Mouse (Mus musculus): ENCODE measurements around the gene Naa10. TPM values are rescaled to one million over a fixed set of nuclear protein-coding genes. Genes with fewer than 3 reads are reported as not detected.

The Naa10 gene
- polyA plus RNA-seq (2014; fragmentation: Nextera tagmentation; extraction: Ambion mirVana), result 140 and 168 TPM in 2 replicates

DNA sequence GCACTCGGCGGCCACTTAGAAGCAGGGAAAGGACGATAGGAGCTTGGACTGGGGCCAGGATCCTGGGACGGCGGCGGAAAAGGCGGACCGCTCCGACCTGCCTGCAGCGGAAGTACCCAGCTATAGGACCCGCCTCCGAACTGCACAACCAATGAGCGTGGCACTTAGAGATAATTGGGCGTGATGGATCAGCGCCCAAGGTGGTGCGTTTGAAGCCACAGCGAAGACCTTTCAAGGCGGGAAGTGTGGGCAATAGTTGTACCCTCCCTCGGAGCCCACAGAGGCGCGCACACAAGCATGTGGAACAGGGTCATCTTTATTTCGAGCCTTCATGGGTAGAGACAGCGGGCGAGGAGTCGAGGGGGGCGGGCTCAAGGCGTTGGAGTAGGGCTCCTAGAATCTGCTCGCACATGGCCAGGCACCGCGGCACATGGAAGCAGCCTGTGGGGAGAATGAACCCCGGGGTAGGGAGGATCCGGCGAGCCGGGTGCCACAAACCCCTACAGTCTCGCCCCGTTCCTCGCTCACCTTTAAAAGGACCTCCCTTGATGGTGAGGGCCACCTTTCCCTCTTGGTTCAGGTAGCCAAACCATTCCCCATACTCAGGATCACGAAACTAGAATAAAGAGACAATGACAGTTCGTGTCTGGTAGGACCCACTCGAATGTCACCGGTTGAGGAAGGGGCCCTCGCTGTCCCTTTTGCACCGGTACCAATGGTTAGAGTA is at the start of gene Naa10, which contains the start of gene Arhgap4:
TSS of gene Naa10 (minus strand) at position 122 of the 727 bp plus-strand sequence.
TSS of gene Arhgap4 (minus strand) at position 48 of the 727 bp plus-strand sequence.
- WGBS, result 31% methylated on average over 43 of the region's 43 CpGs
- H3K27me3 ChIP-seq (ENCODE audit: control insufficient read depth, insufficient read depth, low read length), result no peaks in the 10 kb centered on the region
- H3K4me2 ChIP-seq (replicated peaks; ENCODE audit: low read depth, low read length), result peak within 1 kb of the TSS; percentile 52
- peak; percentile 99 for ATAC-seq (ENCODE audit: low FRiP score, low TSS enrichment)
- H3K4me3 ChIP-seq (ENCODE audit: low read length), result peak within 1 kb of the TSS; percentile 60
- no peaks in the 10 kb centered on the region for H3K9me3 ChIP-seq (ENCODE audit: control insufficient read depth, low read length)
- H3K36me3 ChIP-seq (ENCODE audit: control insufficient read depth, insufficient read depth, low read length), result peaks cover 16% of the 10 kb centered on the region
- H3K9ac ChIP-seq (ENCODE audit: low read depth, low read length), result peak within 1 kb of the TSS; percentile 68
- no peaks in the 10 kb centered on the region for H3K4me1 ChIP-seq (ENCODE audit: control insufficient read depth, insufficient read depth, low read length)
- H3K27ac ChIP-seq (ENCODE audit: low read depth, low read length), result peak within 1 kb of the TSS; percentile 80

DNA sequence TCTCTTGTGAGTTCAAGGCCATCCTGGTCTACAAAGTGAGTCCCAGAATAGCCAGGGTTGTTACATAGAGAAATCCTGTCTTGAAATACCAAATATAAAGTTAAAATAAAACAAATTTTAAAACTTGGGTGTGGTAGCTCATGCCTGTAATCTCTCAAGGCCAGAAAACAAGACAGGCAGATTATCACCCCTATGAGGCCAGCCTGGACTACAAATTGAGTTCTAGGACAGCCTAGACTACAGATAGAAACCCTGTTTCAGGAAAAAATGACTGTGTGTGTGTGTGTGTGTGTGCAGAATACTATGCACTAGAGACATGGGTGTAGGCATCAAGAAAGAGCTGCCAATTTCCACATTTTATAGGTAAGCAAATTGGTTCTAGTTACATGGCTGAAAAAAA is 49.0 kb upstream of the Naa10 start:
- Histone ChIP-seq H3K27ac (ENCODE audit: low read depth, low read length) (no peak overlapping the region), H3K4me3 (ENCODE audit: low read length) (no peak overlapping the region), H3K4me2 (replicated peaks; ENCODE audit: low read depth, low read length) (no peak overlapping the region), H3K36me3 (ENCODE audit: control insufficient read depth, insufficient read depth, low read length) (no peaks in the 10 kb centered on the region), H3K4me1 (ENCODE audit: control insufficient read depth, insufficient read depth, low read length) (no peaks in the 10 kb centered on the region), H3K9ac (ENCODE audit: low read depth, low read length) (no peak overlapping the region), H3K27me3 (ENCODE audit: control insufficient read depth, insufficient read depth, low read length) (no peaks in the 10 kb centered on the region), H3K9me3 (ENCODE audit: control insufficient read depth, low read length) (no peaks in the 10 kb centered on the region)
- no peak for ATAC-seq (ENCODE audit: low FRiP score, low TSS enrichment)

DNA sequence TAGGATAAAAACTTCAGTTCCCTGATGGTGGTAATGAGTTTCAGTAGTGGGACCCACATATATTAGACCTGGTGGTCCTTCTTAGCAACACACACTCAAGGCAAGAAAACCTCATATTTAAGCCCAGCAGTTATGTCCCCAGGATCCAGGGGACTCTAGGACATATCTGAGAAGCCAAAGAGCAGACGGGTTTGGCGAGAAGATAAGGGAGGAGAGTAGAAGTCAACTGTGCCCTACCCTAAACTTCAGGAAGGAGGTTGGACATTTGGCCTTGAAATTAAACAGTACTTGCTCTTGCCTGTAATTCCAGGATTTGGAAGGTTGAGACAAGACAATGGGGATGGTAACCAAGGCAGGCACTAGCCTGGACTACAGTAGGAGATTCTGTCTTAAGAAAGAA is 48.0 kb upstream of the Naa10 start:
- Histone ChIP-seq H3K27me3 (ENCODE audit: control insufficient read depth, insufficient read depth, low read length) (no peaks in the 10 kb centered on the region), H3K9ac (ENCODE audit: low read depth, low read length) (no peak overlapping the region), H3K27ac (ENCODE audit: low read depth, low read length) (no peak overlapping the region), H3K4me2 (replicated peaks; ENCODE audit: low read depth, low read length) (no peak overlapping the region), H3K36me3 (ENCODE audit: control insufficient read depth, insufficient read depth, low read length) (no peaks in the 10 kb centered on the region), H3K4me3 (ENCODE audit: low read length) (no peak overlapping the region), H3K9me3 (ENCODE audit: control insufficient read depth, low read length) (no peaks in the 10 kb centered on the region), H3K4me1 (ENCODE audit: control insufficient read depth, insufficient read depth, low read length) (no peaks in the 10 kb centered on the region)
- ATAC-seq (ENCODE audit: low FRiP score, low TSS enrichment), result no peak
- 96% methylated on average over 2 of the region's 2 CpGs for WGBS

DNA sequence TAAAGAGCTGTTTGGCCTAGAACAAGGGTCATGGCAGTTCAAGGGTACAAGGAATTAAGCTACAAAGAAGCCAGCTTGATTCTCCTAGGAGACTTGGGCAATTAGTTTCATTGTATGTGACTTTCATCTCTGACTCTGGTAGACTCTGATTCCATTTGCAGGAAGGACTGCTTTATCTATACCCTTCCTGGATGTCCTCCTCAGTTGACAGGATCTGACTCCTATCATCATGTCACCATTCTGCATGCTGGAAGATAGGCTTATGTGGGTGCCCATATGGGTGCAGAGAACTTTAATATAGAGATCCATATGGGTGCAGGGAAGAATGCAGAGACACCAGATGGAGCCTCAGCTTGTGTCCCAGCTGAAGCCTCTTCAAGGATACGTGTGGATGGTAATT is 47.4 kb upstream of the Naa10 start:
- Histone ChIP-seq H3K9ac (ENCODE audit: low read depth, low read length) (no peak overlapping the region), H3K4me1 (ENCODE audit: control insufficient read depth, insufficient read depth, low read length) (peaks cover 3% of the 10 kb centered on the region; the same call in 1 of the 2 replicates), H3K4me3 (ENCODE audit: low read length) (no peak overlapping the region), H3K9me3 (ENCODE audit: control insufficient read depth, low read length) (no peaks in the 10 kb centered on the region), H3K4me2 (replicated peaks; ENCODE audit: low read depth, low read length) (no peak overlapping the region), H3K27me3 (ENCODE audit: control insufficient read depth, insufficient read depth, low read length) (no peaks in the 10 kb centered on the region), H3K27ac (ENCODE audit: low read depth, low read length) (no peak overlapping the region), H3K36me3 (ENCODE audit: control insufficient read depth, insufficient read depth, low read length) (no peaks in the 10 kb centered on the region)
- WGBS, result 77% methylated on average over 1 of the region's 1 CpGs
- no peak for ATAC-seq (ENCODE audit: low FRiP score, low TSS enrichment)

DNA sequence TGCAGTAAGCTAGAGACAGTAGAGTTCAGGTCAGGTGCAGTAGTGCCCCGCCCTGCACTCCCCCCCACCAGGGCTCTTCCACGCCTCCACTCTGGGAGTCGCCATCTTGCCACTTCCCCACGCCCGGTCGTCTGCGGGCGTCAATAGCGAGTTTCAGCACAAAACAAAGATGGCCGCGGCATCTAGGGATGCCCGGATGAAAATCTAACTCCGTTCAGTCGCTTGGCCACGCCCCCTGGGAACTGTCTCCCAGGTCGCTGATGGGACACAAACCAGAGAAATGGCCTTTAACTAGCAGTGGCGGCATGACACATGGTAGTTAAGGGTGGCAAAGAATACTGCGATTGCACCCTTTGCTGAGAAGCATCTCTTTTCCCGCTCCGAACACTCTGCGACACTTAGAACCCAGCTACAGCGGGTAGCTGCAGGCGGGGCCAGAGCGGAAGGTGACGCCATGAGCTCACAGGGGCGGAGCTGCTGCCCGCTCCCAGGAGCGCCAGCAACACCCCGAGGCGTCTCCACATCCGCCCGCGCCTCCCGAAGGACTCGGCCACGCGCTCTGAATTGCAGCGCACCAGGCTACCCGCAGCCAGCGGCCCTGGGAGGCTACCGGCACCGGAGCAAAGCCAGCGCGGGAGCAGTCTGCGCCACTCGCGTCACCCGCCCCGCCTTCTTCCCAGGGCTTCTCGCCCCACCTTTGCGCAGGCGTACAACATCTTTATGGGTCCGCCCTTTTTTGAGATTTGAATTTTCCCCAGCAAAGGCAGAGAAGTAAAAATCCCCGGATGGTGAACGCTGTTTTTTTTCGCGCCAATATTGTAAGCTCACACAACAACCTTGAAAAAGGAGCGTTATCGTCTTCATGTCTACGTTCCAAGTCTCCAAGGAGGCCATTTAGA is 45.7 kb upstream of the Naa10 start:
- peak overlapping the region; percentile 97 for H3K27ac ChIP-seq (ENCODE audit: low read depth, low read length)
- no peaks in the 10 kb centered on the region for H3K36me3 ChIP-seq (ENCODE audit: control insufficient read depth, insufficient read depth, low read length)
- WGBS, result 18% methylated on average over 57 of the region's 60 CpGs
- peak overlapping the region; percentile 76 for H3K4me3 ChIP-seq (ENCODE audit: low read length)
- H3K27me3 ChIP-seq (ENCODE audit: control insufficient read depth, insufficient read depth, low read length), result no peaks in the 10 kb centered on the region
- H3K4me2 ChIP-seq (replicated peaks; ENCODE audit: low read depth, low read length), result peak overlapping the region; percentile 24
- H3K4me1 ChIP-seq (ENCODE audit: control insufficient read depth, insufficient read depth, low read length), result peaks cover 8% of the 10 kb centered on the region; the same call in 1 of the 2 replicates
- peak overlapping the region; percentile 85 for H3K9ac ChIP-seq (ENCODE audit: low read depth, low read length)
- peak; percentile 88 for ATAC-seq (ENCODE audit: low FRiP score, low TSS enrichment)
- H3K9me3 ChIP-seq (ENCODE audit: control insufficient read depth, low read length), result no peaks in the 10 kb centered on the region

DNA sequence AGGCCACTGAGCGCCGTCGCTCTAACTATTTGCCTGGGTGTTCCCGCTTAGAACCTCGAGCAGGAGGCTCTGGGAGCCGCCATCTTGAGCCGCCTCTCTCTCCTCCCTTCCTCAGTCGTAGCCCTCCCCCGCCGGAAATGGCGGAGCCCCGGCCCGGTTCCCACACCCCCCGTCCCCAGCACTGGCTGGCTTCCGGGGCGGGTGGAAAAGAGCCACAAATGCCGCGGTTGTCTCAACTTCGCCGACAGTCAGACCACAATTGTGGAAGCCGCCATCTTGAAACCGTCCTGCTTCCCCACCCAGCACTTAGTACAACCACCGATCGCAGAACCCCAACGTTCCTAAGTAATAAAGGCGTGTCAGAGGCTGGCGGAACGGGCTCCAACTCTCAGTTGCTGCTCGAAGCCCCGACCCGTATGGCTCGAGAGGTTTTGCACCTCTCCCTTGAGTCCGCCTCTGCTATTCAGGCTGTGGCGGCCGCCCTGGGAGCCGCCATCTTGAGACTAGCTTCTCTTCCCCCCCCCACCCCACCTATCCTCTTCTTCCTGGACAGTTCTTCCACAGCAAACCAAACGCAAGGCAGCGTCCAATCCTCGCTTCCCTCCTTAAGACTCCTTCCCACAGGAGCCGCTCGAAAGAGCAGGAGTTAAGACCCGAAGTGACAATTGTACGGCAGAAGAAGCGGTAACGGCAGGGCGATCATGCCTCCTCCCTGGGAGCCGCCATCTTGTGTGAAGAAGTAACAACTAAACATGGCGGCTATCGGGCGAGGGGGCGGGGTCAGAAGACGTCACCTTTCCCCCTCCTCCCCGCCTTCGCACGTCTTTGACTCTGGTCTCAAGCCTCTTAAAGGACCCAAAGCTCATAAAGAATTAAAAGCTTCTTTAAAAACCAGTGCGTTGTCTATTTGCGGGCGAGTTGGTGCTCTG is 44.8 kb upstream of the Naa10 start, which contains the start of gene Hcfc1:
TSS of gene Hcfc1 (minus strand) at position 110 of the 929 bp plus-strand sequence.
- peaks cover 4% of the 10 kb centered on the region; the same call in 1 of the 2 replicates for H3K36me3 ChIP-seq (ENCODE audit: control insufficient read depth, insufficient read depth, low read length)
- H3K27ac ChIP-seq (ENCODE audit: low read depth, low read length), result peak within 1 kb of the TSS; percentile 97
- H3K9ac ChIP-seq (ENCODE audit: low read depth, low read length), result peak within 1 kb of the TSS; percentile 85
- 24% methylated on average over 58 of the region's 58 CpGs for WGBS
- peak within 1 kb of the TSS; percentile 71 for H3K4me2 ChIP-seq (replicated peaks; ENCODE audit: low read depth, low read length)
- no peaks in the 10 kb centered on the region for H3K9me3 ChIP-seq (ENCODE audit: control insufficient read depth, low read length)
- H3K4me3 ChIP-seq (ENCODE audit: low read length), result peak within 1 kb of the TSS; percentile 76
- no peaks in the 10 kb centered on the region for H3K27me3 ChIP-seq (ENCODE audit: control insufficient read depth, insufficient read depth, low read length)
- ATAC-seq (ENCODE audit: low FRiP score, low TSS enrichment), result peak; percentile 76
- peaks cover 8% of the 10 kb centered on the region; the same call in 1 of the 2 replicates for H3K4me1 ChIP-seq (ENCODE audit: control insufficient read depth, insufficient read depth, low read length)

DNA sequence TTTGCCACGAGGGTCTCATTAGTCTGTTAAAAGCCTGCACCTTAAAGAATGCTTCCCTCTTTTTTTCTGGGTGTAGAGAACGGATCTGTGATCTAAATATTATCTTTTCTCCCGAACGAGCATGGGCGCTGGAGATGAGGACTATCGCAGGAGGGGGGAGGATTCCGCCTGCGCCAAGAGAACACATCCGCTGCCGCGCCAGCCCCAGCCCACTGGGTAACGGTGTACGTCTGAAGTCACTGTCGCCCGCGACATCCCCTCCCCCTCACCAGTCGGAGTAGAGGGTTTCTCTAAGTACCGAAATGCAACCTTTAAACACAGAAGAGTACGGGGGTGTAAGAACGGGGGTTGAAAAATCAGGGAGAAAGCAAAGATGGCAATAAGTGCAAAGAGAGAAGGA is 43.6 kb upstream of the Naa10 start:
- Histone ChIP-seq H3K4me1 (ENCODE audit: control insufficient read depth, insufficient read depth, low read length) (peaks cover 8% of the 10 kb centered on the region; the same call in 1 of the 2 replicates), H3K9me3 (ENCODE audit: control insufficient read depth, low read length) (no peaks in the 10 kb centered on the region), H3K27ac (ENCODE audit: low read depth, low read length) (peak overlapping the region; percentile 97), H3K4me2 (replicated peaks; ENCODE audit: low read depth, low read length) (peak overlapping the region; percentile 71), H3K4me3 (ENCODE audit: low read length) (peak overlapping the region; percentile 76), H3K27me3 (ENCODE audit: control insufficient read depth, insufficient read depth, low read length) (no peaks in the 10 kb centered on the region), H3K9ac (ENCODE audit: low read depth, low read length) (peak overlapping the region; percentile 85), H3K36me3 (ENCODE audit: control insufficient read depth, insufficient read depth, low read length) (peaks cover 13% of the 10 kb centered on the region; the same call in 1 of the 2 replicates)
- 25% methylated on average over 20 of the region's 20 CpGs for WGBS
- no peak for ATAC-seq (ENCODE audit: low FRiP score, low TSS enrichment)

DNA sequence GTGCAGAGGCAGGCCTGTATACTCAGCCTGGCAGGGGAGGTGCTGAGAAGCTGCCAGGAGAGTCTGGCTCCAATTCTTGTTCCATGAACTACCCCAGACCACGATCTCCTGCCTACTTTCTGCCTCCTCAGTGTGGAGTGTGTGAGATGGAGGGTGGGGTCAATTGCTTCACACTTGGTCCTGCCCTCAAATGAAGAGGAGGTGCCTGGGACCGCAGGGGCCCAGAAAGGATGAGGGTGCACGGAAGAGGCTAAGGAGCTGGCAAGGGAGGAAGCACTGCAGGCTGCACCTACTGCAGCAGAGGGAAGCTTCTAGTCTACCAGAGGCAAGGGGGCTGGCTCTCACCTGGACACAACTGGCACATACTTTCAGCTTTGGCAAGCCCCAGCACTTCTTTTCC is 42.6 kb upstream of the Naa10 start:
- Histone ChIP-seq H3K4me2 (replicated peaks; ENCODE audit: low read depth, low read length) (peak overlapping the region; percentile 71), H3K27me3 (ENCODE audit: control insufficient read depth, insufficient read depth, low read length) (no peaks in the 10 kb centered on the region), H3K4me1 (ENCODE audit: control insufficient read depth, insufficient read depth, low read length) (peaks cover 8% of the 10 kb centered on the region; the same call in 1 of the 2 replicates), H3K36me3 (ENCODE audit: control insufficient read depth, insufficient read depth, low read length) (peaks cover 18% of the 10 kb centered on the region), H3K27ac (ENCODE audit: low read depth, low read length) (no peak overlapping the region), H3K9me3 (ENCODE audit: control insufficient read depth, low read length) (no peaks in the 10 kb centered on the region), H3K9ac (ENCODE audit: low read depth, low read length) (peak overlapping the region; percentile 85), H3K4me3 (ENCODE audit: low read length) (peak overlapping the region; percentile 76)
- 35% methylated on average over 3 of the region's 3 CpGs for WGBS
- ATAC-seq (ENCODE audit: low FRiP score, low TSS enrichment), result no peak
